ENCODE assay signal across 29 mouse cellular contexts in the genomic region with DNA sequence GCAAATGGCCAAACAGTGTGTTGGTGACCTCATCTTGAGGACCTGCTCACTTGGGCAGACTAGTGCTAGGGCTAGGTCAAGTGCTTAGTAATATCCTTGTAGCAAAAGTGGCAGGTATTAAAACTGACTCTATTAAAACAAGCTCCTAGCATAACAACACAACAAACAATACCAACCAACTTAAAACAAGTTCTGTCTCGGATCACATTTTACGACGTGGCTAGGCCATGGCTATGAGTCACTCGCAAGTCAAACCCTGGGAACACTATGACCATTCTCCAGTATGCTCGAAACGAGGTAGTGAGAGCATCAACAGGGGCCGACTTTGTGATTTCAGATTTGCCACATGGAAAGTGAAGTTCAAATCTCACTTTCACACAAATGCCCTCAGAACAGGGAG. TPM values are rescaled to one million over a fixed set of nuclear protein-coding genes. Genes with fewer than 3 reads are reported as not detected.
DNase-seq lines count a peak whose midpoint lies in the region; ATAC-seq and TF ChIP-seq lines count a peak whose summit lies in the region.
"Had no signal": no experiment of that assay in that cellular context is flagged by ENCODE, and none has a peak within 500 bp of the region (broad histone marks: within the 10 kb centered on the region; RNA-seq: fewer than 3 reads in every experiment).

No protein-coding gene starts in this region.

- peaks cover 17% of the 10 kb centered on the region for H3K4me1 ChIP-seq in forebrain, embryonic 10.5 days
- H3K4me1 ChIP-seq in forebrain, embryonic 13.5 days = peaks cover 27% of the 10 kb centered on the region

- no peak for TF ChIP-seq CTCF in layer of hippocampus, adult 2 months (conservative IDR thresholded peaks at IDR 0.05)
- no peak for TF ChIP-seq CTCF in Patski (IDR thresholded peaks at IDR 0.05)

- in situ Hi-C loops in Patski (cut with MboI; ENCODE audit: low pct_unique_long_range_greater_than_20kb) = no loop called here

- no peak overlapping the region for H3K9ac ChIP-seq in forebrain, embryonic 13.5 days
- H3K9ac ChIP-seq: forebrain, postnatal 0 days; heart, embryonic 15.5 days; hindbrain, embryonic 14.5 days; kidney, embryonic 15.5 days; limb, embryonic 15.5 days; lung, embryonic 14.5 days; neural tube, embryonic 15.5 days; stomach, embryonic 15.5 days had no signal

- no peaks in the 10 kb centered on the region for H3K9me3 ChIP-seq in forebrain, embryonic 10.5 days
- no peaks in the 10 kb centered on the region for H3K9me3 ChIP-seq in forebrain, embryonic 13.5 days (replicated peaks)
- H3K9me3 ChIP-seq: heart, embryonic 15.5 days; kidney, embryonic 15.5 days; limb, embryonic 10.5 days; limb, embryonic 15.5 days; neural tube, embryonic 15.5 days; stomach, embryonic 15.5 days had no signal

- no peak for ATAC-seq in forebrain, embryonic 13.5 days
- ATAC-seq in Patski = peak; percentile 67
- ATAC-seq: CD4-positive, CD25-positive, alpha-beta regulatory T cell, adult 4 months; forebrain, postnatal 0 days; intestine, postnatal 0 days had no signal

- no peak for DNase-seq in forebrain, embryonic 10.5 days (ENCODE audit: extremely low spot score, low spot score)
- DNase-seq in layer of hippocampus, adult 2 months (ENCODE audit: low spot score in 2 of 2) = no peak
- DNase-seq in layer of hippocampus, postnatal 25 days (ENCODE audit: extremely low spot score in 1 of 2, low spot score in 1 of 2) = no peak
- DNase-seq in 3134 (ENCODE audit: extremely low read depth, insufficient read length, low spot score) (peak; percentile 50), Patski (ENCODE audit: low read depth, low spot score) (peak; percentile 47)
- no peak for DNase-seq in yolk sac, embryonic 10.5 days (ENCODE audit: low spot score)
- no peak for DNase-seq in frontal cortex, adult 2 months (ENCODE audit: extremely low spot score in 1 of 2, low spot score in 1 of 2)
- DNase-seq: adrenal gland, adult 8-10 months; cerebellum, adult 8-10 months; cerebellum, postnatal 25 days; forebrain, postnatal 0 days; gastrocnemius, postnatal 14 days; heart, postnatal 36 days; kidney, postnatal 36 days; layer of hippocampus, postnatal 36 days; lung, embryonic 14.5 days; lung, postnatal 14 days; right cerebral cortex, postnatal 14 days; thymus, postnatal 14 days had no signal

- H3K27ac ChIP-seq in forebrain, embryonic 10.5 days = peak overlapping the region; percentile 72
- H3K27ac ChIP-seq in forebrain, embryonic 13.5 days = no peak overlapping the region
- H3K27ac ChIP-seq in layer of hippocampus, adult 2 months = 0 out of 2 replicates have a peak overlapping the region, but pooled peaks have one; percentile 56
- H3K27ac ChIP-seq: heart, embryonic 15.5 days; hindbrain, embryonic 14.5 days; limb, embryonic 10.5 days; limb, embryonic 15.5 days; neural tube, embryonic 15.5 days; stomach, embryonic 15.5 days had no signal

- no peaks in the 10 kb centered on the region for H3K27me3 ChIP-seq in forebrain, embryonic 10.5 days (ENCODE audit: poor library complexity, severe bottlenecking)
- no peaks in the 10 kb centered on the region for H3K27me3 ChIP-seq in forebrain, embryonic 13.5 days
- H3K27me3 ChIP-seq in Patski = no peaks in the 10 kb centered on the region
- H3K27me3 ChIP-seq: heart, embryonic 15.5 days; kidney, embryonic 15.5 days; limb, embryonic 15.5 days; neural tube, embryonic 15.5 days; stomach, embryonic 15.5 days had no signal

- CTCF ChIA-PET in Patski (lab: Charles Lee) = interaction anchor here (1.6 to 2.0 kb wide), 3 partner anchors 8 to 153 kb away, joined by 4 to 10 read pairs (median 6); no protein-coding TSS in a partner anchor

- H3K36me3 ChIP-seq in forebrain, embryonic 10.5 days (replicated peaks) = peaks cover 40% of the 10 kb centered on the region
- peaks cover 42% of the 10 kb centered on the region for H3K36me3 ChIP-seq in forebrain, embryonic 13.5 days (ENCODE audit: poor library complexity, severe bottlenecking)

- no peak overlapping the region for H3K4me2 ChIP-seq in forebrain, embryonic 13.5 days
- H3K4me2 ChIP-seq: heart, embryonic 15.5 days; hindbrain, embryonic 14.5 days; kidney, embryonic 15.5 days; limb, embryonic 15.5 days; lung, embryonic 14.5 days; neural tube, embryonic 15.5 days; stomach, embryonic 15.5 days had no signal

- POLR2A ChIA-PET in Patski (lab: Charles Lee) = no interaction called here

- 94% methylated on average over 7 of the region's 7 CpGs for WGBS in forebrain, embryonic 10.5 days
- whole genome bisulfite sequencing in forebrain, embryonic 13.5 days = 90% methylated on average over 7 of the region's 7 CpGs

- no peak overlapping the region for H3K4me3 ChIP-seq in forebrain, embryonic 10.5 days
- no peak overlapping the region for H3K4me3 ChIP-seq in forebrain, embryonic 13.5 days
- H3K4me3 ChIP-seq in layer of hippocampus, adult 2 months = no peak overlapping the region
- H3K4me3 ChIP-seq: heart, embryonic 15.5 days; kidney, embryonic 15.5 days; limb, embryonic 10.5 days; limb, embryonic 15.5 days; neural tube, embryonic 15.5 days; stomach, embryonic 15.5 days had no signal

RNA-seq across cellular contexts. Expression of gene Katnal1, which starts 33.3 kb away (rescaled TPM):
- polyA plus RNA-seq in forebrain, embryonic 10.5 days (2016; fragmentation: Nextera tagmentation; extraction: Ambion mirVana) = 19.8 and 22.9 TPM in 2 replicates
- polyA plus RNA-seq in forebrain, embryonic 13.5 days (2015; fragmentation: Nextera tagmentation; extraction: Ambion mirVana) = 31.6 and 38.5 TPM in 2 replicates
- 10 to 100 TPM; 62.3 to 66.3 TPM for total RNA-seq in layer of hippocampus, adult 2 months (2021)
- total RNA-seq in layer of hippocampus, postnatal 25 days (2021) = 10 to 100 TPM; 60.1 to 63.6 TPM
- polyA plus RNA-seq in Patski (2021) = 19.9 TPM
- 38.1 and 38.2 TPM in 2 replicates for polyA plus RNA-seq in frontal cortex, adult 2 months (2012; rRNA removed)

Comparison
In these comparisons a context has a peak if more than half of its experiments do, and no peak if none do; other contexts are left out.
1. DNase-seq: peak in 3134 (single experiment) and Patski (single experiment); none in forebrain, embryonic 10.5 days (single experiment), layer of hippocampus, adult 2 months (0 of 2), layer of hippocampus, postnatal 25 days (0 of 2), yolk sac, embryonic 10.5 days (single experiment) and frontal cortex, adult 2 months (0 of 2).